Mouse (Mus musculus): ENCODE measurements around the gene Tent2. TPM values are rescaled to one million over a fixed set of nuclear protein-coding genes. Genes with fewer than 3 reads are reported as not detected.
A peak's percentile ranks its signal among the peaks of the same experiment; 100 is the strongest.
"Not testable (repeated sequence)": the region's sequence is repeated elsewhere in the genome, so short reads cannot be mapped to it uniquely, and the experiment has no call there.

Tent2 gene
- polyA plus RNA-seq (2012; rRNA removed): 10.9 and 19.4 TPM in 2 replicates

DNA sequence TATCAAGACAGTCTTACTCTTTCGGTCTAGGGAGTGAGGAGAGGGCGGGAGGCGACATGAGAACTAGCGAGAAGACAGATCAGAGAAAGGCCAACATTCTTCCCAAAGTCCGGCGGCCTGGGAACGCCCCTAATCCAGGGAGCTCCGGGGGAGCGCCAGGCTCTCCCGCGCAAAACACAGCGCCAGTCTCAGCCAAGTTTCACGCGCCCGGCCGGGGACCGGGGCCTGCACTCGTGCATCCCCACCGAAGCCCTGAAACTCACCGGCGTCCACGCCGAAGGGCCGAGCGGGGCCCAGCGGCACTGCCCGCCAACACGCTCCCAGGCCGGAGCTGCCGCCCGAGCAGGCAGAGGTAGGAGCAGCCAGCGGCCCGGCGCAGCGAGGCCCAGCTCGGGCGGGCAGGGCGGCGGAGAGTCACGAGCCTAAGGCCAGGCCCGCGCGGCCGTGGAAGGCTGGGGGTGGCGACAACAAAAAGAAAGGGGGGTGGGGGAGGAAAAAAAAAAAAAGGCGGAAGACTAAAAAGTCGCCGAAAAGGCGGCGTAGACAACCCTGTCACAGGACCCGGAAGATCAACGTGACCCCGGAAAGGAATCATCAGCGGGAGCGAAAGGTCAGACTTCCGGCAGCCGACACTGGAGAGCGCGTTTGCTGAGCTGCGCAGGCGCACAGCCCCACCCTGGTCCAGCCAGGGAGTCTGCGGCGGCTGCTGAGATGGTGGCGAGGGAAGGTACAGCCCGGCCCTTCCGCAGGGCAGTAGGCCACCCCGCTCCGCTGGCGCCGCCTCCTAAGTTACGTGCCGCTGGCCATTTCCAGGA, at the start of gene Tent2:
Gene Tent2, minus strand, starts transcription at position 555 of the 815 bp plus-strand sequence.
- DNase-seq (ENCODE audit: low read depth, low spot score): peak; percentile 93
- under 1% methylated on average over 71 of the region's 72 CpGs for WGBS

DNA sequence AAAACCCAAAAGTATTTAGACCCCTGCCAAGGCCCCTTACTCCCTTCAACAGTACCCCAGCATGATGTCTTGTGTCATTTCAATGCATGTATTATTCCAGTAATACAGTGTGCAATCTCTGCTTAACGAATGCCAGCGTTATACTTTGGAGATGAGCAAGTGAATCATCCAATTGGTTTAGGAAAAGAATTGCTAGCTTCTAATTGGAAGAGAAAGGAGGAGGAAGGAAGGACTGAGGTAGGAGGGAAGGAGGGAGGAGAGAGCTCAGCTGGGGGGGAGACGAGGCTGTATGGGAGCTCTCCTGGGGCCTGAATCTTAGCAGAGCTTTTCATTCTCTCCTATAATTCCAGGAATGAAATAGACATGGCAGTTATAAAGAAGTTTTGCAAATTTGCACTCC, 49.0 kb upstream of the Tent2 start:
- 85% methylated on average over 3 of the region's 3 CpGs for WGBS
- DNase-seq (ENCODE audit: low read depth, low spot score): no peak

DNA sequence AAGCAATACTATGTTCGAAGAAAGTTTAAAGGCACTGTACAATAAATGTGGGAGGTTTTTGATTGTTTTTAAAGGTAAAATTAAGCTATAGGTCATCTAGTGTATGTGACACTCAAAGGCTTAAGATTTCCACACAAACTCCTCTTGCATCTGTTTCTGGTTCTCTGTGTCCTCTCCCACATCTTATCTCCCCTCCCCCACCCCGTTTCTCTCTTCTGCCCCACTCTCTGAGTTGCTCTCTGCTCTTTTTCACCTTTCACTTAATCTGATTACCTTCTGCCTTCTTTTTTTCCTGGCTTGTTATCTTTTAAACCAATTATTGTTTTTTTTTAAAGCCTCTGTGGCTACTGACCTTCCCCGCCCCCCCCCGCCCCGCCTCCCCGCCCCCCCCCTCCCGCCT, 47.4 kb upstream of the Tent2 start:
- no peak for DNase-seq (ENCODE audit: low read depth, low spot score)
- WGBS: 54% methylated on average over 2 of the region's 7 CpGs

DNA sequence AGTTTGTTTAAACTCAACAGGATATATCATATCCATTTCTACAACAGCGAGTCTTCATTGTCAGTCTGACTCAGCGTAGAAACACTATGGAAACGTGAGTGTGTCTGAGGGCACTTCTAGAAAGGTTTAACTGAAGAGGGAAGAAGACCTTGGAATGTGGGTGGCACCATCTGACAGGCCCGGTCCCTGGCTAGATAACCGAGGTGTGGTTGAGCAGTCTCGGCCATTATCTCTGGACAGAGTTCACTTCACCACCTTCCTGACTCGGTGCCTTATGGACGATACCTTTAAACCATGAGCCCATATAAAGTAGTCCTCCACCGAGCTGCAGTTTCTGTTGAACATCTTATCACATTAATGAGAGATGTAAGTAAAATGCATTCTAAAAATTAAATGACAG, 46.9 kb upstream of the Tent2 start:
- WGBS: 30% methylated on average over 9 of the region's 9 CpGs
- DNase-seq (ENCODE audit: low read depth, low spot score): peak; percentile 56

DNA sequence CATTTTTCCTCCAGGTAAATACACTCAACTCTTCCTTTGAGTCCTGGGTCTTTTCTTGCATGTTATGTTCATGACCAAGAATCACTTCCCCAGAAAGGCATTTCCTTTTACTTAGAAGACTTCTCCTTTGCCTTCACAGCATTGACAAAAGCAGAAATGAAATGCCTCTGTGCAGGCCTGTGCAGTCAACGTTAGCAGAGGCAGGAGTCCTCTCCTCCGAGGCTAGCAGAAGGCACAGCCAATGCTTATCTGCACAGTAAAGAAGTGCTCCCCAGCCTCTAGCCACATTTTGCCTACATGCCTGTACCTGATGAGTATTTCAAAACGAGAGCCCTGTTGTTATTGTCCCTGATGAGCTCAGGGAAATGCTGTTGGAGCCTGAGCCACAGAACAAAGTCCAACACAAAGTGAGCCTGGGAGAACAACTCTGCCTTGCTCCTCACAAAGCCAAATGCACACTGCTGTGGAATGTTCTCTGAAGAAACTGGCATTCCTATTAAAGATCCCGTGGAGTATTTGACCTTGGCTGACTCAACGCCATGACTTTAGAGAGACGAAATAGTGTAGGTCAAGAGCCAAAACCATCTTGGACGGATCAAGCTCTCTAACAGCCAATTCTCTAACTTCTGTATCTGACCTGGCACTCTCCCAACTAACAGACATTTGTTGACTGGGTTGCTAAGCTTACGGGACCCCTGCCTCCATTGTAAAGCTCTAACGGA, 45.7 kb upstream of the Tent2 start:
- no peak for DNase-seq (ENCODE audit: low read depth, low spot score)
- 43% methylated on average over 9 of the region's 9 CpGs for WGBS

DNA sequence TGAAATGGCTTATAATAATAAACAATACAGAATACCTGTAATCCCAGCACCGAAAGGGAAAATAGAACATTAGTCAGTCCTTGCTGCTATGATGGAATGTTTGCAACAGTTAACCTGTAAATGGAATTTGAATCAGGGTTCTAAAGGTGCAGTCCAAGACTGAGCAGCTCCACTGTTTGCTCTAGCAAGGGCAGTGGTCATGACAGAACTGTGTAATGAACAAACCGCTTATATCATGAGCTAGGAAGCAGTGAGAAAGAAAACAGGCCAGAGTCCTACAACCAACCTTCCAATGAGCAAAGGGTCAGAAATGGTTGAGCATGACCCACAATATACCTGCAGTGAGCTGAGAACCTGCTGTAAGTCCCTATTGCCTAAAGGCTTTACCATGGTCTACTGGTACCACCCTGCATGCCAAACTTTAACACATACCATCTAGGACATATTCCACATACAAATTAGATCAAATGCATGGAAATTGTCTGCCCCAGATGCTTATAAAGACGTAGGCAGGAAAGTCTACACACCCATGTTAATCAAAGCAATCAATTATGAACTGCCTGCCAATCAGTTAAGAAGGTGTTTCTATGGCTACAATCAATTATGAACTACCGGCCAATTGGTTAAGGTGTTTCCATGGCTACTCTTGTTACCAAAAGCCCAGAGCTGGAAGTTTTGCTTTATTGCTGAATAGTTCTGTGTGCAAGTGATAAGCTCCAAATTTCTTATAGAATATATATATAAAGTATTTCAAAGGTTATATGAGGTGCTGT, 42.3 kb upstream of the Tent2 start:
- 78% methylated on average over 4 of the region's 4 CpGs for WGBS
- DNase-seq (ENCODE audit: low read depth, low spot score): no peak

DNA sequence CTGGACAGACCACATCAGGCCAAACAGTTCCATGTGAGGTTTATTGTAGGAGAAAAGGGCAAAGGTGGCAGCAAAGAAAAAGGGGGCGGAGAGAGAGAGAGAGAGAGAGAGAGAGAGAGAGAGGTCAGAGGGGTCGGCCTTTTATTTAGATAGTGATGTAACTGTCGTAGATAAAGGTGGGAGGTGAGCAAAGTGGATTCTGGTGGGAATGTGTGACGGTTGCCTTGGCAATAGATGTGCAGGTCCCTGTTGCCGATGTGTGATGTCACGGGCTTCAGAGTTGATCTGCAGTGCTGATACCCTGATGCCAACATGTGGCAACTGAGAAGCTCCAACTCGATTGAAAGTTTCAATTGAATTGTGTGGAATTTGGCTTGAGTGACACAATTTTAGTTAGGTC, 40.1 kb upstream of the Tent2 start:
- 61% methylated on average over 7 of the region's 7 CpGs for WGBS
- DNase-seq (ENCODE audit: low read depth, low spot score): no peak

DNA sequence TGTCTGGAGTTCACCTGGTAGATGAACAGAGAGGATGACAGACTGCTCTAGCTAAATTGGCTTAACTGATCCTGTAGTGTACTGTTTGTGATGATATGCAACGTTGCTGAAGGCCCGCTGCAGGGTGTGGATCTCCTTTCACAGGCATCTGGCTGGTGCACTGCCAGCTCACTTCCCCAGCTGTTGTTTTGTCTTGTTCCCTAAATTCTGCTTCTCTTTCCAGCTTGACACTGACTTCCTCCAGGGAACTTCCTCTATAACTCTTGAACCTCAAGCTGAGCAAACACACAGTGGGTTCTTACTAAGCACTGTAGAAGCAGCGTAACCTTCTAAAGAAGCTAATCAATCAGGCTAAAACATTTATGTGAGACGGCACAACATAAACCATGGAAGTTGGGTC, 38.8 kb upstream of the Tent2 start:
- WGBS: 48% methylated on average over 4 of the region's 4 CpGs
- DNase-seq (ENCODE audit: low read depth, low spot score): no peak

DNA sequence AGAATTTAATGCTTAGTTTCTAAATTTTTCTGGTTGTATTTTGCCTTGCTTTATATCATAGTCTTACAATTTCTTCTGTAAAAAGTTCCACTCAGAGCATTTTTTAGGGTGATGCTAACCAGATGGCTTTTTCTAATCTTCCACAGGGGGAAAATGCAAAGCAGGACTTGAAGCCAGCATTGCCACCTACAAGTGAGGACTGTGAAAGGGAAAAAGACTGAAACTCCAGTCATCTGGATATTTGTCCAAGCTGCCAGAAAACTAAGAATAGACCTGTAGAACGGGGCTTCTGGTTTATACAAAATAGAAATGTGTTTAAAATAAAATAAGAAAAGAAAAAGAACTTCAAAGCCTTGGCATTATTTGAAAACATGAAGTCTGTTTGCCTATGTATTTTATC, 19.6 kb upstream of the Tent2 start:
- no peak for DNase-seq (ENCODE audit: low read depth, low spot score)
- 62% methylated on average over 1 of the region's 1 CpGs for WGBS

DNA sequence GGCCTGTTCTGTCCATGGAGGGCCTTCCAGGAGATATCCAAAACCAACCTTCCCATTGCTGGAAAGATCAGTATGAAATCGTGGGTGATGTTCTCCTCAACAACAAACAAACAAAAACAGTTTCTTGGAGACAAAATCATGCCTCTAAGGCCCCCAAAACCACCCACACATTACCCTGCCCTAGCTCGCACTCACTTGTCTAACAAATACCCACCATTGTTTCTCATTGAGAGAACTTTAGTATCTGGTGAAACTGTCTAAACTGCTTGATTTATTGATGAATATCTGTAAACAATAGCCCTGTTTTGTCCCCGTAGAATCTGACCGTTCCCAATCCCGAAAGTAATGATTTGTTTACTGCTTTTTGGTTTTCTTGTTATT, 451 bp upstream of the Tent2 start:
- no peak for DNase-seq (ENCODE audit: low read depth, low spot score)
- WGBS: 59% methylated on average over 5 of the region's 5 CpGs

DNA sequence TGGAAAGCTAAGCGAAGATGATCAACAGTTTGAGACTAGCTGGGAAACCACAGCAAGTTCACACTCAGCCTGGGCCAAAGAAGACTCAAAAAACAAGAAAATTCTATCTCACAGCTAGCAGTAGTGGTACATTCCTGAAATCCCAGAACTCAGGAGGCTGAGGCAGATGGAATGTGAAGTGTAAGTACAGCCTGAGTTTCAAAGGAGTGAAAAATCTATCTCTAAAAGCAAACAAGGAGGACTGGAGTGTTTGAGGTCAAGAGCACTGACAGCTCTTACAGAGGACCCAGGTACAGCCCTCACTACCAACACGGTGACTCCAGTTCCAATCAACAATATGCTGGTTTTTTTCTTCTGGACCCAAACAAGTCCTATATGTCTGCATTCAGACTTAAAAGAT, 2.8 kb downstream of the Tent2 start:
- 70% methylated on average over 2 of the region's 2 CpGs for WGBS
- no peak for DNase-seq (ENCODE audit: low read depth, low spot score)

DNA sequence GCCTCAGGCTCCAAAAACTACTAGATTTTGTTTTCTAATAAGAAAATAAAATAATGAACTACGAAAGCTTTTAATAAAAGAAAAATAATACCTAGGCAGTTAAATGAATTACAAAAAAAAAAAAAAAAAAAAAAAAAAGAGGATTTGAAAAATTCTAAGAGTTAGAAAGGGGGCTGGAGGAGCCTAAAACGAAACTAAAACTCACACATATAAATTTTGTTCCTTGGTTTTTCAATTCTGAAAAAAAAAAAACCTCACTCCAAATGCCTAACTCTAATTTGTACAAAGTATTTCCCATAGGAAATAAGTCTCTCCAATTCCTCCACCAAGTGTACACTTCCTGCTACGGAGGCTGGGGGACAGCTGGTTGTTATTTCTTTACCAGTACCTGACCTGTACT, 3.4 kb downstream of the Tent2 start:
- no peak for DNase-seq (ENCODE audit: low read depth, low spot score)
- 69% methylated on average over 3 of the region's 3 CpGs for WGBS

DNA sequence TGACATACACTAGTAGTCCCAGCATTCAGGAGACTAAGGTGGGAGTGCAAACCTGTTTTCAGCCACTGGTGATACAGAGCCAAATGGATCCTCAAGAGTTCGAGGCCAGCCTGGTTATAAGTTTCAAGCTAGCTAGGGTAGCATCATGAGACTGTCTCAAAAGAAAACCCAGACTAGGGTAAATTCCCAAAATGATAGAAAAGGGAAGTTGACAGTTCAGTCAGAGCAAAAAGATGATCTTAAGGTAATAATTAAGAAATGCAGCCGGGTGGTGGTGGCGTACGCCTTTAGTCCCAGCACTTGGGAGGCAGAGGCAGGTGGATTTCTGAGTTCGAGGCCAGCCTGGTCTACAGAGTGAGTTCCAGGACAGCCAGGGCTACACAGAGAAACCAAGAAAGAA, 4.4 kb downstream of the Tent2 start:
- not testable (repeated sequence) for DNase-seq (ENCODE audit: low read depth, low spot score)
- WGBS: 89% methylated on average over 5 of the region's 5 CpGs

DNA sequence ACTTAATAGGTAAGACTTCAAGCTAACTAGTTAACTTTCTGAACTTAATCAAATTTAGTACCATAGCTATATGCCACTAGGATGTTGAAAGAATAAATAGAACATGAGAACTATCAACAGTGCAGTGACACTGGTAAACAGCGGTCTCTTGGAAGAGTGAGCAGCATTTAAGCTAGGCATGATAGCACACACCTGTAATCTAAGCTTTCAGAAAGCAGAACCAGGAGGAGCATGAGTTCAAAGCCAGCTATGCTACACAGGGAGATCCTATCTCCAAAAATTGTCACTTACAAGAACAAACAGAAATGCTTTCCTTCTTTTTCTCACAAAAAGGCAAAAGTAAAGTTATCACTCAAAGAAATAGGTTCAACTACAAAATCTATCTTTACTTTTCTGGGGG, 11.8 kb downstream of the Tent2 start:
- DNase-seq (ENCODE audit: low read depth, low spot score): no peak
- WGBS: 90% methylated on average over 1 of the region's 1 CpGs

DNA sequence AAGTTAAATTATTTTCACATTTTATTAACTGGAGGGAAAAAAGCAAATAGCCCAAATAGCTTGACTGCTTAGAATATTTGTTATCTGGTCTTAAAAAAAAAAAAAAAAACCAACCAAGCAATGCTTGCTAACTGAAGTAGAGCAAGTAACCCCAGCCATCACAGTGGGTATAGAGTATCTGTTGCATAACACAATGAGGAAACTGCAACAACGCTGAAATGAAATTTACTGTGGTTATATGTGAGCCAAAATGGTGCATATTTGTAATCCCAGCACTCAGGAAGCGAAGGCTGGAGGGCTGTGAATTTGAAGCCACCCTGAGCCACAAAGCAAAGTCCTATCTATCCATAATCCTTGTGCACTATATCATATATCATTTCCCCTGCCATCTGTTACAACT, 12.7 kb downstream of the Tent2 start:
- no peak for DNase-seq (ENCODE audit: low read depth, low spot score)
- WGBS: 84% methylated on average over 2 of the region's 2 CpGs

DNA sequence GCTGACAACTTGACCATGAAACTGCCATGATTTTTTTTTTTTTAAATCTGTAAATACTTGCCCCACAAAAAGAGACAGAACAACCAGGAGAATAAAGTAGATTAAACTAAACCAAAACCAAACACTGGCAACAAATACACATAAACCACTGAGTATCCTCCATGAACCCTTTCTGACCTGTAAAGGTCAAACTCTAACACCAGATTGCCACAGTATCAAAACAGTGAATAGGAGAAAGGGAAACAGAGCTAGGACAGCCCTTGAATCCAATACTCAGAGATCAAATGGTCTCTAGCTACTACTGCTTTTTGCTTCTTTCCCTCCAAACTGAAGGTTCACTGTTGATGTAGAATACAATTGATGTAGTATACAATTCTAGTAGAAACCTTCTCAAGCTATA, 14.6 kb downstream of the Tent2 start:
- no peak for DNase-seq (ENCODE audit: low read depth, low spot score)

DNA sequence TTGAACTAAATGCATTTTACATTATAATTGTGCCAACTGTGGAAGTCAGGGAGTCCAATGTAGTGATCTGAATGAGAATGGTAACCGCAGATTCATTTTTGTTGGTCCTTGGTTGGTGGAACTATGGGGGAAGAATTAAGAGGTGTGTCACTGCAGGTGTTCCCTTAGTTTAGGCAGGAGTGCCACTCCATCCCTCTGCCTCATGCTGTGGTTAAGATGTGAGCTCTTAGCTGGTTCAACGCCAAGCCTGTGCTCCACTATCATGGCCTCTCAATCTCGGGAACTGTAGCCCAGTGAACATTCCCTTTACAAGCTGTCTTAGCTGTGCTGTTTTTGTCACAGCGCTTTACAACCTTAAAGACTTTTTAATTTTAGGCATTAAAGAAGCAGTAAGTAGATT, 28.9 kb downstream of the Tent2 start:
- no peak for DNase-seq (ENCODE audit: low read depth, low spot score)
- WGBS: 92% methylated on average over 4 of the region's 4 CpGs

DNA sequence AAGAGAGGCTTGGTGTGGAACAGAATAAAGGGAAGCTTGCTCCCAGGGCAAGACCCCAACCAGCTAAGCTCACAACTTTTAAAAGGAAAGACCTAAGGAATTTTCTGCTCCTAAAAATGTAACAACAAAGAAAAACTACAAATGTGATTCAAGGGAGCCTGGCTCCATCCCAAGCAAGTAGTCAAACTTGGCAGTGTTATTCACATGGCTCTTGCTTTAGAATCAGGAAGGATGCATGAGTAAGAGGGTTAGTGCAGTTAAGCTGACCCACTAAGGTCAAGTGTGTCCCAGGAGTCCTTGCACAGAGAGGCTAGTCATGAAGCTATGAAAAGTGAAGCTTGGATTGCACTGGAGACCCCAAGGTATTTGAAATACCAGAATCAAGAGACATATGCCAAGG, 29.7 kb downstream of the Tent2 start:
- DNase-seq (ENCODE audit: low read depth, low spot score): no peak

DNA sequence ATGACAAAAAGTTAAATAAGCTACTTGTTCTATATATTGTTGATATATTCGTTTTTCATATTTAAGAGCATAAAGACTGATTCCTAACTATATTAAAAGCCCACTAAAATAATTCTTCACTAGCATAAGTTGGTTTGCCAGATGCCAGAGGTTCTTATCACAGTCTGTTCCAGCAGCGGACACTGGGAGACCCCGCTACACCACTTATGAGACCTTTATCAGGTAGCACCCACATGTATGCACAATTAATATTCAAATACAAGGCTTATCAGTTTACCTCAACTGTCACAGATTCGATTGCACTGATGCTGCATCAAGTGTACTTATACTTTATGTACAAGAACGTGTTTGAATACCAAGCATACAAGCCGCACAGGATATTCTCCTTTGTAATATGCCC, 33.9 kb downstream of the Tent2 start:
- no peak for DNase-seq (ENCODE audit: low read depth, low spot score)
- WGBS: 94% methylated on average over 6 of the region's 6 CpGs

DNA sequence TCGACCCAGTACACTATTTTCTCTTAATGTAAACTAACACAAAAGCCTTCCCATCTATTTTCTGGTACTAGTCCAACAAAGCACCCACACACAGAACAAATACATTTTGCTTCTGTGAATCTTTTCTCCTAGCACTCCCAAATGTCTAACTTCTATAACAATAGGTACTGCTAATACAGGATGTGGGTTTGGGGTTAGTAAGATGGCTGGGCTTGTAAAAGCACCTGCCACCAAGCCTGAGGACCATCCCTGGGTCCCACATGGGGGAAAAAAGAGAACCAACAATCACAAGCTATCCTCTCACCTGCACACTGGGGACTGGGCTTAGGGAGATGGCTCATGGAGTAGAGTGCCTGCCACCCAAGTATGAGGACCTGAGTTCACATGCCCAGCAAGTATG, 38.9 kb downstream of the Tent2 start:
- WGBS: 63% methylated on average over 1 of the region's 1 CpGs
- no peak for DNase-seq (ENCODE audit: low read depth, low spot score)

Measured in large intestine, adult 2 months (tissue).